Mouse (Mus musculus): Measurements from ENCODE around the gene Plek2. TPM values are rescaled to one million over a fixed set of nuclear protein-coding genes. Genes with fewer than 3 reads are reported as not detected.
A peak's percentile ranks its signal among the peaks of the same experiment; 100 is the strongest.

Gene Plek2
- 2.9 and 3.9 TPM in 2 replicates for polyA plus RNA-seq (2014; fragmentation: Nextera tagmentation; extraction: Ambion mirVana)

DNA sequence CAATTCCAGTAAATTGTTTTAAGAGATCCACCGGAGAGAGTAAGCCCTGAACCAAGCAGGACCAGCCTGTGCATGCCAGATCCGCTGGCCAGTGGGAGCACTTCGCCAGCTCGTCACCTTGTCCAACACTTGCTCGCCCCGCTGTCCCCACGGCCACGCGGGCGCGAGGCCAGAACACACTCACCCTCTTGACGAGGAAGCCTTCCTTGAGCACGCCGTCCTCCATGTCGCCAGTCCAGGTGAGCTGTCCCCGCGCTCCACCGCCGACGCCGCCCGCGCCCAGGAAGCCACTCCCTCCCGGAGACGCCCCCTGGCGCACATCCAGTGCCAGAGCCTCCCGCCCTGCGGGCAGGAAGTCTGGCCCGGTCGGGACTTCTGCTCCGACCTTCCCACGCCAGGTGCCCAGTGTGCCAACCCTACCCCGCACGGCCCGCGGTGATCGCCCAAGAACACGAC lies at the start of gene Plek2:
Gene Plek2, minus strand, starts transcription at position 258 of the 456 bp plus-strand sequence.
- no peaks in the 10 kb centered on the region for H3K36me3 ChIP-seq (ENCODE audit: control insufficient read depth, insufficient read depth, low read length)
- peak; percentile 91 for DNase-seq (ENCODE audit: low spot score, missing footprints)
- ATAC-seq (ENCODE audit: low FRiP score) = peak; percentile 74
- peaks cover 10% of the 10 kb centered on the region for H3K4me1 ChIP-seq (ENCODE audit: control insufficient read depth, insufficient read depth, low read length)
- H3K4me2 ChIP-seq = peak within 1 kb of the TSS; percentile 82
- peak within 1 kb of the TSS; percentile 41 for H3K4me3 ChIP-seq (ENCODE audit: low read depth, low read length)
- H3K9ac ChIP-seq (ENCODE audit: low read length) = peak within 1 kb of the TSS; percentile 54
- H3K27me3 ChIP-seq (ENCODE audit: control insufficient read depth, insufficient read depth, low read length) = peaks cover 32% of the 10 kb centered on the region
- H3K27ac ChIP-seq (ENCODE audit: low read depth, low read length) = no peak within 1 kb of the TSS
- 2% methylated on average over 38 of the region's 38 CpGs for WGBS
- H3K9me3 ChIP-seq (ENCODE audit: control insufficient read depth, low read length) = no peaks in the 10 kb centered on the region; the same call in 1 of the 2 replicates

DNA sequence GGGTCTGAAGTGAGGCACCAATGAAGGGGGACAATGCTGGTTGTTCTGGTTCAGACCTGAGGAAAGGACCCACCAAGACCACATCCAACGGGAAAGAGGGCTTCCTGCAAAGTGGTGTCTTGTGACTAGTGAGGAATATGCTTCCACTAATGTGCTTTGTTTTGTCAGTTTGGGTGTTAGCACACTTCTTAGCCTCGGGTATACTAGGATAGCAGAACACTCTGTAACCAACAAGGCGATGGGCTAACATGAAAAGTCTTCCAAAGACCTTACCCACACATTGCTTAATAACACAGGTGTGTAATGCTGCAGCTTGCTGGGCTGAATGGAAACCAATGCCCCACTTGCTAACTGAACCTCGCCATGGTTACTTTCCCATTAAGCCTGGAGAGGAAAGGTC lies 49.6 kb upstream of the Plek2 start:
- 84% methylated on average over 4 of the region's 4 CpGs for WGBS
- Histone ChIP-seq H3K9me3 (ENCODE audit: control insufficient read depth, low read length) (no peaks in the 10 kb centered on the region; the same call in 1 of the 2 replicates), H3K4me1 (ENCODE audit: control insufficient read depth, insufficient read depth, low read length) (no peaks in the 10 kb centered on the region), H3K27ac (ENCODE audit: low read depth, low read length) (no peak overlapping the region), H3K9ac (ENCODE audit: low read length) (no peak overlapping the region), H3K36me3 (ENCODE audit: control insufficient read depth, insufficient read depth, low read length) (no peaks in the 10 kb centered on the region), H3K4me3 (ENCODE audit: low read depth, low read length) (no peak overlapping the region), H3K4me2 (no peak overlapping the region), H3K27me3 (ENCODE audit: control insufficient read depth, insufficient read depth, low read length) (no peaks in the 10 kb centered on the region)
- DNase-seq (ENCODE audit: low spot score, missing footprints) (no peak), ATAC-seq (ENCODE audit: low FRiP score) (no peak)

DNA sequence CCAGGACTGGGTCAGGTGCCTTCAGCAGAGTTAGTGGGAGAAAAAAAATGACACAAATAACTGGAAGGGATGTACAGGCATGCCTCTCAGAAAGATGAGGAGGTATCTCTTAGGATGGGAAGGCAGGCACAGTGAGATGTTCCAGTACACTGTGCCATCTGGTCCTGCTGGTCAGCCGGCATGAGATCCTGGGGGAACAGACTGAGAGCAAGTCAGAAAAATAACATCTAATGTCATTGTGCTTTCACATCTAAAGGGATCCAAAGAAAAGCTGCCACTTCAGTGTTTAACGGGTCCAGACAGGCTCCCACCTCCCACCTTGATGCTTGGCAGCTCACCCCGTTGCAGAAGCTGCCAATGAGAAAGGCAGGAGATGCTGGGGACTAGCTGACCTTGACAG lies 45.7 kb upstream of the Plek2 start:
- Histone ChIP-seq H3K4me3 (ENCODE audit: low read depth, low read length) (no peak overlapping the region), H3K9me3 (ENCODE audit: control insufficient read depth, low read length) (no peaks in the 10 kb centered on the region; the same call in 1 of the 2 replicates), H3K4me1 (ENCODE audit: control insufficient read depth, insufficient read depth, low read length) (no peaks in the 10 kb centered on the region), H3K27me3 (ENCODE audit: control insufficient read depth, insufficient read depth, low read length) (no peaks in the 10 kb centered on the region), H3K4me2 (no peak overlapping the region), H3K9ac (ENCODE audit: low read length) (no peak overlapping the region), H3K27ac (ENCODE audit: low read depth, low read length) (no peak overlapping the region), H3K36me3 (ENCODE audit: control insufficient read depth, insufficient read depth, low read length) (no peaks in the 10 kb centered on the region)
- WGBS = 68% methylated on average over 3 of the region's 3 CpGs
- ATAC-seq (ENCODE audit: low FRiP score) (no peak), DNase-seq (ENCODE audit: low spot score, missing footprints) (no peak)

DNA sequence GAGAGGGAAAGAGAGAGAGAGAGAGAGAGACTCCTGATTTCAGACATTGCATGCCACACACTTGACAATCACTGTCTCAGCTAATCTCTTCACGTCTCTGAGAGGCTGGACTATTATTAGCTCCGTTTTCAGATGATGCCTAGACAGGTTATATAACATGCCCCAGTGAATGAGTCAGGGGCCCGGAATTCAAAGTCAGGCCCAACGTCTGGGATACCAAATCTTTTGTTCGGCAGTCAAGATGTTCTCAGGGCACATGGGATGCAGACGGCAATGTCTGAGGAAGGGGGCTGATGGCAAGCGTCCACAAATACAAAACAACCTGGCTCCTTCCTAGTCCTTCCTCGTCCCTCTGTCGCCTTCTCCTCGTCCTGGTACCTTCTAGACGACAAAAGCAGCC lies 45.3 kb upstream of the Plek2 start:
- H3K9me3 ChIP-seq (ENCODE audit: control insufficient read depth, low read length) = no peaks in the 10 kb centered on the region; the same call in 1 of the 2 replicates
- no peak overlapping the region for H3K27ac ChIP-seq (ENCODE audit: low read depth, low read length)
- no peaks in the 10 kb centered on the region for H3K27me3 ChIP-seq (ENCODE audit: control insufficient read depth, insufficient read depth, low read length)
- WGBS = 79% methylated on average over 11 of the region's 11 CpGs
- DNase-seq (ENCODE audit: low spot score, missing footprints) (no peak), ATAC-seq (ENCODE audit: low FRiP score) (no peak)
- H3K9ac ChIP-seq (ENCODE audit: low read length) = no peak overlapping the region
- no peaks in the 10 kb centered on the region for H3K36me3 ChIP-seq (ENCODE audit: control insufficient read depth, insufficient read depth, low read length)
- no peak overlapping the region for H3K4me3 ChIP-seq (ENCODE audit: low read depth, low read length)
- H3K4me1 ChIP-seq (ENCODE audit: control insufficient read depth, insufficient read depth, low read length) = no peaks in the 10 kb centered on the region
- H3K4me2 ChIP-seq = no peak overlapping the region

DNA sequence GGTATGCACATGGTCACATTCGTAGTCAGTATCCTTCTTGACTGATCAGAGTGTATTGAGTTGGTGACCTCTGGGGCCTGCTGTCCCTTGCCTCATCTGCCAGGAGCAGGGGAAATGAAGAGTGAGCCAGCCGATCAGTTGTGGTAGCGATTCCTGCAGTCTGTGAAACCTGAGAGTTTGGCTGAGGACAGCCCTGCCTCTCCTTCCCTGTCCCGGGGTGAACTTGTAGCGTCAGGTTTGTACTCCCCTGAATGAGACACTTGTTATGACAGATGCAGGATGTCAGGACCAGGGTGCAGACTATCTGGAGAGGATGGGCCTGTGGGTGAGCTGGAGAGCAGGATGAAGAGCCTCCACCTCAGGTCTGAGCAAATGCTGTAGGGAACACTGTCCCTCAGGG lies 40.9 kb upstream of the Plek2 start:
- DNase-seq (ENCODE audit: low spot score, missing footprints) (no peak), ATAC-seq (ENCODE audit: low FRiP score) (no peak)
- no peaks in the 10 kb centered on the region for H3K27me3 ChIP-seq (ENCODE audit: control insufficient read depth, insufficient read depth, low read length)
- H3K9ac ChIP-seq (ENCODE audit: low read length) = no peak overlapping the region
- H3K4me3 ChIP-seq (ENCODE audit: low read depth, low read length) = no peak overlapping the region
- H3K36me3 ChIP-seq (ENCODE audit: control insufficient read depth, insufficient read depth, low read length) = no peaks in the 10 kb centered on the region
- no peak overlapping the region for H3K27ac ChIP-seq (ENCODE audit: low read depth, low read length)
- H3K4me2 ChIP-seq = no peak overlapping the region
- no peaks in the 10 kb centered on the region for H3K4me1 ChIP-seq (ENCODE audit: control insufficient read depth, insufficient read depth, low read length)
- no peaks in the 10 kb centered on the region for H3K9me3 ChIP-seq (ENCODE audit: control insufficient read depth, low read length)
- WGBS = 73% methylated on average over 5 of the region's 5 CpGs

DNA sequence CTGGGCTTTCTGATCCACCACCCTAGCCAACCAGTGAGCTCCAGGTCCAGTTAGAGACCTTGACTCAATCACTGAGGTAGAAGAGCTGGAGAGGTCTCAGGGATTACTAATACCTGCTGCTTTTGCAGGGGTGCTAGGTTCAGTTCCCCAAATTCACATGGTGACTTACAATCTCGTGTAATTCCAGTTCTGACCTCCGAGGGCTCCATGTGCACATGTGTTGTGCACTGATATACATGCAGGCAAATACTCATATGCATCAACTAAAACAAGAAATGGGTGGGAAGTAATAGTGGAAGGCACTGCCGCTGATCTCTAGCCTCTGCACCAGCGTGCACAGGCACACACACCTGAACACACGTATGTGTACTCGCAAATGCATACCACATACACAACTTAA lies 40.4 kb upstream of the Plek2 start:
- no peak overlapping the region for H3K9ac ChIP-seq (ENCODE audit: low read length)
- H3K27ac ChIP-seq (ENCODE audit: low read depth, low read length) = no peak overlapping the region
- H3K4me3 ChIP-seq (ENCODE audit: low read depth, low read length) = no peak overlapping the region
- H3K4me1 ChIP-seq (ENCODE audit: control insufficient read depth, insufficient read depth, low read length) = no peaks in the 10 kb centered on the region
- H3K9me3 ChIP-seq (ENCODE audit: control insufficient read depth, low read length) = no peaks in the 10 kb centered on the region
- ATAC-seq (ENCODE audit: low FRiP score) (no peak), DNase-seq (ENCODE audit: low spot score, missing footprints) (no peak)
- no peaks in the 10 kb centered on the region for H3K27me3 ChIP-seq (ENCODE audit: control insufficient read depth, insufficient read depth, low read length)
- no peak overlapping the region for H3K4me2 ChIP-seq
- WGBS = 86% methylated on average over 6 of the region's 6 CpGs
- no peaks in the 10 kb centered on the region for H3K36me3 ChIP-seq (ENCODE audit: control insufficient read depth, insufficient read depth, low read length)

DNA sequence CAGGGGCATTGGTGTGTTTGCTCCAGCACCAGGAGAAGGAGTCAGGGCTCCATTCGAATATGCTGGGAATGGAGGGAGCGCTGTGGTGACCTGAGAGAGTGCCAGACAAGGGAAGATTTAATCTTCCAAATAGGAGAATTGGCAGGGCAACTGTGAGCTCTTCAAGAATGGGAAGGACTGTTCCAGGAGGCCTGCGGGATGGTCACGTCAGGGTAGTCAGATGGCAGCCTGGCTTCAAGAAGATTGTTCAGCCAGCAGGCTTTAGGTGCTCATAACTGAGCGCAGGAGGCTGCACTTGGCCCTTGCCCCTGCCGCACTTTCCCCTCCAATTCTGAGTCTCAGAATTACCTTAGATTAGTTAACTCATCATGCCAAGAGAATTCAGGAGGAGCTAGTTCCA lies 36.2 kb upstream of the Plek2 start:
- no peak overlapping the region for H3K27ac ChIP-seq (ENCODE audit: low read depth, low read length)
- no peaks in the 10 kb centered on the region for H3K27me3 ChIP-seq (ENCODE audit: control insufficient read depth, insufficient read depth, low read length)
- no peaks in the 10 kb centered on the region for H3K4me1 ChIP-seq (ENCODE audit: control insufficient read depth, insufficient read depth, low read length)
- no peak for ATAC-seq (ENCODE audit: low FRiP score)
- no peaks in the 10 kb centered on the region for H3K36me3 ChIP-seq (ENCODE audit: control insufficient read depth, insufficient read depth, low read length)
- no peak overlapping the region for H3K4me2 ChIP-seq
- no peak for DNase-seq (ENCODE audit: low spot score, missing footprints)
- no peak overlapping the region for H3K4me3 ChIP-seq (ENCODE audit: low read depth, low read length)
- H3K9ac ChIP-seq (ENCODE audit: low read length) = no peak overlapping the region
- WGBS = 88% methylated on average over 6 of the region's 6 CpGs
- no peaks in the 10 kb centered on the region for H3K9me3 ChIP-seq (ENCODE audit: control insufficient read depth, low read length)

DNA sequence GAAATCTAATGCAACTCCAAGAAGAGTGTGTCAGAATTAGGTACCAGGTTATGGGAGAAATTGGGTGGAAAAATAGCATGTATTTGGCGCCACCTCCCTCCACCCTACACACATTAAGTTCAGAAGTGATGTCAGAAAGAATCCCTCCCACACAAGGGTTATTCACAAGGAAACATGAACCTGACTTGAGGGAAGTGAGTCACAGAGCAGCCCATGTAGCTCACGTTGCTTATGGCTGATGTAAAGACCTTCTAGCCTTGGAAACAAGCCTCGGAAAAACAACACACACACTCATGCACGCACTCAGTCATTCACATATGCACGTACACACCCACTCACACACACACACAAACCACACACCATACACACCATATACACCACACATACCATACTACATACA lies 33.3 kb upstream of the Plek2 start:
- Histone ChIP-seq H3K36me3 (ENCODE audit: control insufficient read depth, insufficient read depth, low read length) (no peaks in the 10 kb centered on the region), H3K4me2 (no peak overlapping the region), H3K4me1 (ENCODE audit: control insufficient read depth, insufficient read depth, low read length) (no peaks in the 10 kb centered on the region), H3K27ac (ENCODE audit: low read depth, low read length) (no peak overlapping the region), H3K9me3 (ENCODE audit: control insufficient read depth, low read length) (no peaks in the 10 kb centered on the region), H3K9ac (ENCODE audit: low read length) (no peak overlapping the region), H3K27me3 (ENCODE audit: control insufficient read depth, insufficient read depth, low read length) (no peaks in the 10 kb centered on the region), H3K4me3 (ENCODE audit: low read depth, low read length) (no peak overlapping the region)
- ATAC-seq (ENCODE audit: low FRiP score) = no peak
- WGBS = 88% methylated on average over 5 of the region's 5 CpGs
- no peak for DNase-seq (ENCODE audit: low spot score, missing footprints)

DNA sequence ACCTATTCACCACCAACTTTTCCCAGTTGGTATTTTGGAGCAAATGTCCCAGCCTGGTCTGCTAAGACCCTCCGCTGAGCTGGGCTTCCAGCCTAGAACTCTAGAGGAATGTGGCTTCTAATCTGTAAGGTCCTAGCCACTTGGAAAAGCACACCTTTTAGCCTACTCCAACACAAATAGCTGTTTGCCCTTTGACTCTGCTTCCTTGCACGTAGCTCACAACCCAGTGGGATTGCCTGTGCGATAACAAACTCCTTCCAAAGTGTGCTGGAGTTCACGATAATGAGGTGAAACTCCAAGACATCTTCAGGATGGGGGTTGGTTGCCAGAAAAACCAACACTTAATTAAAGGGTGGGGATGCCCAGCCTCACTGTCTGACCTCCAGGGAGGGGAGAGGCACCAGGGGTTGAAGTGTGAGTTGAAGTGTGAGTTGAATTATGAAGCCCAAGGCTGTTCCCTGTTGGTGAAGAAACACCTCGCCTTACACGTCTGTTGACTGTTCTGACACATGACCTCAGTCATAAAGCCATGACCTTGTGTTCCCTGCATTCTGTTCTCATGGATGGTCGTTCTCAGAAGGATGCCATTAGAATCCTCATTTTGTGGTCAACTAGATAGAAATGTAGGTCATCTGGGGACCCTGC lies 32.8 kb upstream of the Plek2 start:
- Histone ChIP-seq H3K27ac (ENCODE audit: low read depth, low read length) (no peak overlapping the region), H3K4me1 (ENCODE audit: control insufficient read depth, insufficient read depth, low read length) (no peaks in the 10 kb centered on the region), H3K27me3 (ENCODE audit: control insufficient read depth, insufficient read depth, low read length) (no peaks in the 10 kb centered on the region), H3K36me3 (ENCODE audit: control insufficient read depth, insufficient read depth, low read length) (no peaks in the 10 kb centered on the region), H3K4me2 (no peak overlapping the region), H3K9ac (ENCODE audit: low read length) (no peak overlapping the region), H3K4me3 (ENCODE audit: low read depth, low read length) (no peak overlapping the region), H3K9me3 (ENCODE audit: control insufficient read depth, low read length) (no peaks in the 10 kb centered on the region)
- 81% methylated on average over 7 of the region's 7 CpGs for WGBS
- ATAC-seq (ENCODE audit: low FRiP score) = no peak
- DNase-seq (ENCODE audit: low spot score, missing footprints) = no peak

Measured in midbrain, embryonic 11.5 days (tissue).